Mouse (Mus musculus): ENCODE data around the gene Ccdc102a.

- TF ChIP-seq POLR2A (IDR thresholded peaks at IDR 0.05; ENCODE audit: insufficient read depth, low read depth, low read length): no peak
- TF ChIP-seq CTCF (IDR thresholded peaks at IDR 0.05): peak; percentile 88
- no peak for TF ChIP-seq EP300 (IDR thresholded peaks at IDR 0.05; ENCODE audit: insufficient read depth, low read depth, low read length)
These were observed 48.7 kb upstream of the Ccdc102a start for GRCm38 (mm10) chr8:94966578-94966977.
